ENCODE assay signal across 18 mouse cellular contexts in the genomic region with DNA sequence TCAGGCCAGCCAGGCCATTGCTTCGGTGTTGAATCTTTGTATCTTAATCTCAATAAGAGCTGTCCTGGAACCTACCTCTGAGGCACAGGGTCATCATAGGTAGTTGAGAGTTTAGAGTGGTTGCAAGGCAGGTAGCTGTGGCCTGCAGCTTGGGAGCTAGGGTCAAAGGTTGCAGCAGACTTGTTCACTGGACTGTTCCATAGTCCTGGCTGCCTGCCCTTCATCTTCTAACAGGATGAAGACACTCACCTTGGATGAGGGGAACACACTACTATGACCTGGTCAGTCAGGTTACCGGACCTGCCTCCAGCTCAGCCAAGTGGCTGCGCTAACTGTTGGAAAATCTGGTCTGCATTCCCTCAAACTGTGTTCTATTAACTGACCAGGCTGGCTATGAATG. TPM values are rescaled to one million over a fixed set of nuclear protein-coding genes. Genes with fewer than 3 reads are reported as not detected.
DNase-seq lines count a peak whose midpoint lies in the region; ATAC-seq lines count a peak whose summit lies in the region.
"Had no signal": no experiment of that assay in that cellular context is flagged by ENCODE, and none has a peak within 500 bp of the region (broad histone marks: within the 10 kb centered on the region; RNA-seq: fewer than 3 reads in every experiment).

No protein-coding gene starts in this region.

- H3K27me3 ChIP-seq in forebrain, embryonic 10.5 days (ENCODE audit: poor library complexity, severe bottlenecking) = no peaks in the 10 kb centered on the region
- H3K27me3 ChIP-seq in forebrain, embryonic 14.5 days (replicated peaks; ENCODE audit: control insufficient read depth, insufficient read depth, low read length) = no peaks in the 10 kb centered on the region
- no peaks in the 10 kb centered on the region for H3K27me3 ChIP-seq in kidney, embryonic 15.5 days
- H3K27me3 ChIP-seq: embryonic facial prominence, embryonic 12.5 days; forebrain, embryonic 15.5 days; limb, embryonic 13.5 days; midbrain, embryonic 12.5 days had no signal

- peaks cover 3% of the 10 kb centered on the region for H3K36me3 ChIP-seq in forebrain, embryonic 10.5 days (replicated peaks)
- no peaks in the 10 kb centered on the region for H3K36me3 ChIP-seq in forebrain, embryonic 14.5 days (ENCODE audit: control insufficient read depth, insufficient read depth, low read length)
- H3K36me3 ChIP-seq in kidney, embryonic 15.5 days = no peaks in the 10 kb centered on the region
- H3K36me3 ChIP-seq: embryonic facial prominence, embryonic 12.5 days; forebrain, embryonic 15.5 days; limb, embryonic 13.5 days had no signal

- no peak overlapping the region for H3K9ac ChIP-seq in forebrain, embryonic 14.5 days (ENCODE audit: low read length)
- H3K9ac ChIP-seq in kidney, embryonic 15.5 days = no peak overlapping the region
- H3K9ac ChIP-seq: embryonic facial prominence, embryonic 12.5 days; forebrain, embryonic 15.5 days; hindbrain, embryonic 14.5 days; limb, embryonic 13.5 days; midbrain, embryonic 12.5 days had no signal

- H3K4me1 ChIP-seq in forebrain, embryonic 10.5 days = peaks cover 93% of the 10 kb centered on the region
- peaks cover 35% of the 10 kb centered on the region for H3K4me1 ChIP-seq in forebrain, embryonic 14.5 days (ENCODE audit: control insufficient read depth, insufficient read depth, low read length)
- H3K4me1 ChIP-seq in kidney, embryonic 15.5 days = peaks cover 72% of the 10 kb centered on the region

- WGBS in forebrain, embryonic 10.5 days = 95% methylated on average over 3 of the region's 3 CpGs
- 97% methylated on average over 3 of the region's 3 CpGs for WGBS in forebrain, embryonic 14.5 days
- WGBS in kidney, embryonic 15.5 days = 94% methylated on average over 3 of the region's 3 CpGs

- no peak for DNase-seq in forebrain, embryonic 10.5 days (ENCODE audit: extremely low spot score, low spot score)
- no peak for DNase-seq in forebrain, embryonic 14.5 days (ENCODE audit: low spot score)
- peak; percentile 68 for DNase-seq in kidney, adult 18-20 months
- peak; percentile 2 for DNase-seq in ovary, postnatal 36 days (ENCODE audit: low spot score)
- no peak for DNase-seq in ovary, postnatal 10 days (ENCODE audit: low spot score)
- DNase-seq in spleen, postnatal 36 days (ENCODE audit: low spot score in 2 of 2) = no peak
- DNase-seq: adrenal gland, postnatal 25 days; gastrocnemius, postnatal 25 days; right cerebral cortex, postnatal 14 days had no signal

- H3K4me3 ChIP-seq in forebrain, embryonic 10.5 days = no peak overlapping the region
- no peak overlapping the region for H3K4me3 ChIP-seq in forebrain, embryonic 14.5 days (ENCODE audit: low read depth, low read length)
- no peak overlapping the region for H3K4me3 ChIP-seq in kidney, embryonic 15.5 days (replicated peaks)
- H3K4me3 ChIP-seq: embryonic facial prominence, embryonic 12.5 days; erythroblast, embryonic 14.5 days; forebrain, embryonic 15.5 days; limb, embryonic 13.5 days; midbrain, embryonic 12.5 days had no signal

- H3K4me2 ChIP-seq in forebrain, embryonic 14.5 days (ENCODE audit: low read length) = no peak overlapping the region
- H3K4me2 ChIP-seq in kidney, embryonic 15.5 days = no peak overlapping the region
- H3K4me2 ChIP-seq: embryonic facial prominence, embryonic 12.5 days; forebrain, embryonic 15.5 days; hindbrain, embryonic 14.5 days; limb, embryonic 13.5 days; midbrain, embryonic 12.5 days had no signal

- no peak for ATAC-seq in forebrain, embryonic 14.5 days
- no peak for ATAC-seq in kidney, embryonic 15.5 days (replicated peaks; ENCODE audit: low FRiP score)
- ATAC-seq: CD4-positive, CD25-positive, alpha-beta regulatory T cell, adult 4 months; forebrain, embryonic 15.5 days; inflammation-experienced regulatory T-cells, adult 6 months had no signal

- peak overlapping the region; percentile 96; the same call in 1 of the 2 replicates for H3K27ac ChIP-seq in forebrain, embryonic 10.5 days
- no peak overlapping the region for H3K27ac ChIP-seq in forebrain, embryonic 14.5 days (ENCODE audit: low read depth, low read length)
- H3K27ac ChIP-seq in kidney, embryonic 15.5 days = no peak overlapping the region
- H3K27ac ChIP-seq: embryonic facial prominence, embryonic 12.5 days; forebrain, embryonic 15.5 days; hindbrain, embryonic 14.5 days; limb, embryonic 13.5 days had no signal

- no peaks in the 10 kb centered on the region for H3K9me3 ChIP-seq in forebrain, embryonic 10.5 days
- no peaks in the 10 kb centered on the region for H3K9me3 ChIP-seq in forebrain, embryonic 14.5 days (replicated peaks; ENCODE audit: control insufficient read depth, low read length)
- no peaks in the 10 kb centered on the region for H3K9me3 ChIP-seq in kidney, embryonic 15.5 days (replicated peaks)
- H3K9me3 ChIP-seq: embryonic facial prominence, embryonic 12.5 days; forebrain, embryonic 15.5 days; limb, embryonic 13.5 days; midbrain, embryonic 12.5 days had no signal

RNA-seq across cellular contexts. Expression of gene Txnrd2, which starts 35.1 kb away (rescaled TPM):
- 31.6 and 35.1 TPM in 2 replicates for polyA plus RNA-seq in forebrain, embryonic 10.5 days (2016; fragmentation: Nextera tagmentation; extraction: Ambion mirVana)
- 22.0 and 23.5 TPM in 2 replicates for polyA plus RNA-seq in forebrain, embryonic 14.5 days (2014; fragmentation: Nextera tagmentation; extraction: Ambion mirVana)
- 28.1 and 29.1 TPM in 2 replicates for polyA plus RNA-seq in kidney, embryonic 15.5 days (2015; fragmentation: Nextera tagmentation; extraction: Ambion mirVana)

RNA-seq across cellular contexts. Expression of gene Comt, which starts 35.5 kb away (rescaled TPM):
- polyA plus RNA-seq in forebrain, embryonic 10.5 days (2016; fragmentation: Nextera tagmentation; extraction: Ambion mirVana) = 58.1 and 60.1 TPM in 2 replicates
- 54.6 and 71.9 TPM in 2 replicates for polyA plus RNA-seq in forebrain, embryonic 14.5 days (2014; fragmentation: Nextera tagmentation; extraction: Ambion mirVana)
- 97.2 and 103 TPM in 2 replicates for polyA plus RNA-seq in kidney, embryonic 15.5 days (2015; fragmentation: Nextera tagmentation; extraction: Ambion mirVana)

RNA-seq across cellular contexts. Expression of gene Arvcf, which starts 43.1 kb away (rescaled TPM):
- 116 TPM in 2 replicates for polyA plus RNA-seq in forebrain, embryonic 10.5 days (2016; fragmentation: Nextera tagmentation; extraction: Ambion mirVana)
- polyA plus RNA-seq in forebrain, embryonic 14.5 days (2014; fragmentation: Nextera tagmentation; extraction: Ambion mirVana) = 46.8 and 47.8 TPM in 2 replicates
- polyA plus RNA-seq in kidney, embryonic 15.5 days (2015; fragmentation: Nextera tagmentation; extraction: Ambion mirVana) = 23.7 and 27.1 TPM in 2 replicates

RNA-seq across cellular contexts. Expression of gene Tango2, which starts 43.2 kb away (rescaled TPM):
- polyA plus RNA-seq in forebrain, embryonic 10.5 days (2016; fragmentation: Nextera tagmentation; extraction: Ambion mirVana) = 35.7 and 37.1 TPM in 2 replicates
- 78.7 and 81.3 TPM in 2 replicates for polyA plus RNA-seq in forebrain, embryonic 14.5 days (2014; fragmentation: Nextera tagmentation; extraction: Ambion mirVana)
- 22.5 and 29.2 TPM in 2 replicates for polyA plus RNA-seq in kidney, embryonic 15.5 days (2015; fragmentation: Nextera tagmentation; extraction: Ambion mirVana)

Comparison
In these comparisons a context has a peak if more than half of its experiments do, and no peak if none do; other contexts are left out.
1. DNase-seq: peak in kidney, adult 18-20 months (single experiment) and ovary, postnatal 36 days (single experiment); none in forebrain, embryonic 10.5 days (single experiment), forebrain, embryonic 14.5 days (single experiment), ovary, postnatal 10 days (single experiment) and spleen, postnatal 36 days (0 of 2).